Mouse (Mus musculus): ENCODE measurements at regions not wholly inside any gene's neighbourhood (a gene's known extent, or its start where the extent isn't known, plus 50 kb on each side); places are given as distances from the start of the nearest gene placed in this dataset.

DNA sequence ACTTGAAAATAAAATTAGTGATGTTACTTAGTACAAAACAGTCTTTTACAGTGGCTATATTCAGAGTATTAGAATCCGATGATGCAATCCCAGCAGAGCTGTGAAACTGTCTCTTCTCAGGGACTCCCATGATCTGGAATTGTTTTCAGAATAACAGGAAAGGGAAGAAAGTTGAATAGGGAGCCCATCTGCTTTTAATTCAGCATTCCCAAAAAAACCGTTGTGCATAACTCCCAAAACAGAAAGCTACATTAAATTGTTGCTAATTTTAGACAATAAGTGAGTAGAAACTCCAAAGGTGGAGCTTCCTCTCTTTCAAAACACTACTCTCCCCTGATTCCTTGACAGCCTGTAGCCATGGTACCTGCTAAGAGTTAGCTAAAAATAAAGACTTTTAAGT lies 425.1 kb upstream of the Klf6 start:
- no peak for TF ChIP-seq CHD2 (IDR thresholded peaks at IDR 0.05; ENCODE audit: low read depth, low read length)
- no peak for TF ChIP-seq HCFC1 (IDR thresholded peaks at IDR 0.05; ENCODE audit: borderline replicate concordance, insufficient read depth, low read length)
- no peak for TF ChIP-seq MAFK (IDR thresholded peaks at IDR 0.05; ENCODE audit: insufficient read depth, low read depth, low read length)
- TF ChIP-seq ZC3H11A (IDR thresholded peaks at IDR 0.05; ENCODE audit: borderline replicate concordance, low read depth, low read length) = no peak
- TF ChIP-seq ZNF384 (IDR thresholded peaks at IDR 0.05; ENCODE audit: low read depth, low read length) = no peak

Measured in ES-E14 (cell line).